Mouse (Mus musculus): ENCODE measurements around the gene Tsen54. TPM values are rescaled to one million over a fixed set of nuclear protein-coding genes. Genes with fewer than 3 reads are reported as not detected.

Tsen54 gene
- total RNA-seq, 2 experiments from 2014 or later, result 14.0 to 14.5 TPM

- no peak for DNase-seq (ENCODE audit: low spot score in 2 of 2)
Measured at GRCm38 (mm10) chr11:115800981-115801380, 13.5 kb upstream of the Tsen54 start.

GRCm38 (mm10) chr11:115803072-115803709, 11.3 kb upstream of the Tsen54 start:
- DNase-seq (ENCODE audit: low spot score in 2 of 2), result no peak

GRCm38 (mm10) chr11:115805005-115805404, 9.5 kb upstream of the Tsen54 start:
- DNase-seq (ENCODE audit: low spot score in 2 of 2), result no peak

- DNase-seq (ENCODE audit: low spot score in 2 of 2), result no peak
Measured at GRCm38 (mm10) chr11:115806154-115806553, 8.4 kb upstream of the Tsen54 start.

GRCm38 (mm10) chr11:115807306-115807705, 7.2 kb upstream of the Tsen54 start:
- DNase-seq (ENCODE audit: low spot score in 2 of 2), result no peak

GRCm38 (mm10) chr11:115807971-115808370, 6.6 kb upstream of the Tsen54 start:
- DNase-seq (ENCODE audit: low spot score in 2 of 2), result no peak

GRCm38 (mm10) chr11:115808696-115809310, 5.7 kb upstream of the Tsen54 start:
- DNase-seq (ENCODE audit: low spot score in 2 of 2), result no peak

GRCm38 (mm10) chr11:115809311-115809781, 5.2 kb upstream of the Tsen54 start:
- no peak for DNase-seq (ENCODE audit: low spot score in 2 of 2)

GRCm38 (mm10) chr11:115810377-115810776, 4.1 kb upstream of the Tsen54 start:
- DNase-seq (ENCODE audit: low spot score in 2 of 2), result no peak

- no peak for DNase-seq (ENCODE audit: low spot score in 2 of 2)
Measured at GRCm38 (mm10) chr11:115811381-115812093, 3.0 kb upstream of the Tsen54 start.

GRCm38 (mm10) chr11:115812095-115812494, 2.4 kb upstream of the Tsen54 start:
- DNase-seq (ENCODE audit: low spot score in 2 of 2), result no peak

- no peak for DNase-seq (ENCODE audit: low spot score in 2 of 2)
Measured at GRCm38 (mm10) chr11:115812533-115813420, 1.7 kb upstream of the Tsen54 start.

GRCm38 (mm10) chr11:115813507-115814296, 822 bp upstream of the Tsen54 start, which contains the start of gene Caskin2:
TSS of gene Caskin2 (minus strand) at chr11:115813639.
- peak; percentile 87 to 90 for DNase-seq (ENCODE audit: low spot score in 2 of 2)

GRCm38 (mm10) chr11:115817331-115817730, 2.8 kb downstream of the Tsen54 start:
- no peak for DNase-seq (ENCODE audit: low spot score in 2 of 2)

GRCm38 (mm10) chr11:115819915-115820623, 5.5 kb downstream of the Tsen54 start:
- no peak for DNase-seq (ENCODE audit: low spot score in 2 of 2)

- DNase-seq (ENCODE audit: low spot score in 2 of 2), result no peak
Measured at GRCm38 (mm10) chr11:115821001-115821400, 6.5 kb downstream of the Tsen54 start.

- peak; percentile 52 to 66 for DNase-seq (ENCODE audit: low spot score in 2 of 2)
Measured at GRCm38 (mm10) chr11:115823774-115824740, 9.5 kb downstream of the Tsen54 start, which contains the start of gene Llgl2. TSS of gene Llgl2 (plus strand) at chr11:115824049.

- DNase-seq (ENCODE audit: low spot score in 2 of 2), result no peak
Measured at GRCm38 (mm10) chr11:115824813-115825212, 10.3 kb downstream of the Tsen54 start.
